Mouse (Mus musculus) naive thymus-derived CD4-positive, alpha-beta T cell, adult 2 months (primary cell): ENCODE measurements around the gene Nipa2.

Experiments used
- DNase-seq: peaks from one replicate; pipeline ENCODE4 v3.0.0-alpha.2; 2011; ENCODE audit warnings: low read depth

The Nipa2 gene

GRCm38 (mm10) chr7:55962004-55962908 lies at the start of gene Nipa2:
Gene Nipa2 (minus strand): TSS chr7:55962476.
- peak; percentile 93 for DNase-seq

- no peak for DNase-seq
Measured at GRCm38 (mm10) chr7:56011018-56011333, 48.7 kb upstream of the Nipa2 start.

GRCm38 (mm10) chr7:56010318-56011017 lies 48.2 kb upstream of the Nipa2 start:
- no peak for DNase-seq

- no peak for DNase-seq
Measured at GRCm38 (mm10) chr7:55998997-55999396, 36.7 kb upstream of the Nipa2 start.

- DNase-seq: no peak
Measured at GRCm38 (mm10) chr7:55995013-55995412, 32.7 kb upstream of the Nipa2 start.

- DNase-seq: no peak
Measured at GRCm38 (mm10) chr7:55991858-55992257, 29.6 kb upstream of the Nipa2 start.

GRCm38 (mm10) chr7:55991129-55991528 lies 28.9 kb upstream of the Nipa2 start:
- DNase-seq: no peak

GRCm38 (mm10) chr7:55986526-55987214 lies 24.4 kb upstream of the Nipa2 start:
- DNase-seq: peak; percentile 81

- DNase-seq: no peak
Measured at GRCm38 (mm10) chr7:55984754-55985153, 22.5 kb upstream of the Nipa2 start.

- no peak for DNase-seq
Measured at GRCm38 (mm10) chr7:55983107-55983506, 20.8 kb upstream of the Nipa2 start.

GRCm38 (mm10) chr7:55982010-55982700 lies 19.9 kb upstream of the Nipa2 start:
- DNase-seq: no peak

- DNase-seq: no peak
Measured at GRCm38 (mm10) chr7:55981511-55981910, 19.2 kb upstream of the Nipa2 start.

- DNase-seq: peak; percentile 27
Measured at GRCm38 (mm10) chr7:55974429-55974828, 12.2 kb upstream of the Nipa2 start.

GRCm38 (mm10) chr7:55969415-55969814 lies 7.1 kb upstream of the Nipa2 start:
- DNase-seq: no peak

- DNase-seq: peak; percentile 81
Measured at GRCm38 (mm10) chr7:55968258-55968901, 6.1 kb upstream of the Nipa2 start.

- no peak for DNase-seq
Measured at GRCm38 (mm10) chr7:55966866-55967460, 4.7 kb upstream of the Nipa2 start.

- peak; percentile 76 for DNase-seq
Measured at GRCm38 (mm10) chr7:55960506-55960905, 1.8 kb downstream of the Nipa2 start.

GRCm38 (mm10) chr7:55959801-55960200 lies 2.5 kb downstream of the Nipa2 start:
- peak; percentile 75 for DNase-seq

- no peak for DNase-seq
Measured at GRCm38 (mm10) chr7:55957916-55958315, 4.4 kb downstream of the Nipa2 start.

GRCm38 (mm10) chr7:55957178-55957577 lies 5.1 kb downstream of the Nipa2 start:
- DNase-seq: no peak

GRCm38 (mm10) chr7:55956054-55956453 lies 6.2 kb downstream of the Nipa2 start:
- DNase-seq: no peak
